Mouse (Mus musculus) MEL (cell line): ENCODE data around the gene Cep63. TPM values are rescaled to one million over a fixed set of nuclear protein-coding genes. Genes with fewer than 3 reads are reported as not detected.
A peak's percentile ranks its signal among the peaks of the same experiment; 100 is the strongest.

Experiments used
- DNase-seq: peaks from one replicate; pipeline ENCODE4 v3.0.0; 2011; ENCODE audit warnings: low read depth, low spot score
- H3K27ac ChIP-seq: 2 replicates; pipeline ENCODE4 v1.5.1; 2012; ENCODE audit warnings: low read depth, mild to moderate bottlenecking, control low read depth, low read length, moderate library complexity; ENCODE audit not compliant: control insufficient read depth
- H3K27me3 ChIP-seq, 2 experiments: fragments of 150-350 bp in 1 of 2; sonication (generic) in 1 of 2; 2 replicates each; pipeline ENCODE4 v1.6.1; 2012; ENCODE audit warnings: low read length in 2 of 2, mild to moderate bottlenecking in 2 of 2, improper control_type of control experiment in 1 of 2, moderate library complexity in 1 of 2; ENCODE audit not compliant: insufficient read depth in 2 of 2, control insufficient read depth in 1 of 2
- H3K36me3 ChIP-seq, 2 experiments: 2 replicates each; pipeline ENCODE4 v1.6.1; 2012 to 2014; ENCODE audit warnings: low read length in 2 of 2, improper control_type of control experiment in 1 of 2, inconsistent platforms in 1 of 2, mild to moderate bottlenecking in 1 of 2; ENCODE audit not compliant: insufficient read depth in 2 of 2, control insufficient read depth in 1 of 2
- H3K4me1 ChIP-seq, 2 experiments: fragments of 150-350 bp in 1 of 2; sonication (generic) in 1 of 2; 2 replicates each; pipeline ENCODE4 v1.6.1; 2012; ENCODE audit warnings: low read length in 2 of 2, improper control_type of control experiment in 1 of 2, mild to moderate bottlenecking in 1 of 2; ENCODE audit not compliant: insufficient read depth in 2 of 2, control insufficient read depth in 1 of 2
- H3K4me3 ChIP-seq, 2 experiments: fragments of 150-350 bp in 1 of 2; sonication (generic) in 1 of 2; 2 replicates each; pipeline ENCODE4 v1.5.1; 2012; ENCODE audit warnings: low read depth in 2 of 2, low read length in 2 of 2, mild to moderate bottlenecking in 2 of 2, moderate library complexity in 2 of 2, control low read depth in 1 of 2, improper control_type of control experiment in 1 of 2; ENCODE audit not compliant: control insufficient read depth in 1 of 2, insufficient read depth in 1 of 2
- H3K79me2 ChIP-seq: 2 replicates; pipeline ENCODE4 v1.6.1; 2012; ENCODE audit warnings: mild to moderate bottlenecking, low read length, moderate library complexity; ENCODE audit not compliant: control insufficient read depth, poor library complexity, insufficient read depth
- H3K9ac ChIP-seq: 2 replicates; pipeline ENCODE4 v1.6.1; 2012; ENCODE audit warnings: low read depth, mild to moderate bottlenecking, control low read depth, low read length, moderate library complexity; ENCODE audit not compliant: control insufficient read depth, poor library complexity, severe bottlenecking
- H3K9me3 ChIP-seq: fragments of 150-350 bp; sonication (generic); replicated peaks from 2 replicates; pipeline ENCODE4 v1.6.1; 2012; ENCODE audit warnings: mild to moderate bottlenecking, low read length, improper control_type of control experiment, moderate library complexity; ENCODE audit not compliant: insufficient read depth
- BHLHE40 ChIP-seq: IDR thresholded peaks from 2 replicates; pipeline ENCODE4 v1.6.1; 2012; ENCODE audit warnings: low read depth, mild to moderate bottlenecking, inconsistent platforms, low read length, improper control_type of control experiment, borderline replicate concordance
- CTCF ChIP-seq, 3 experiments: IDR thresholded peaks in 2 of 3; conservative IDR thresholded peaks in 1 of 3; 2 replicates each; pipeline ENCODE4 v1.5.1; 2011 to 2012; ENCODE audit warnings: low read length in 3 of 3, low read depth in 2 of 3, mild to moderate bottlenecking in 2 of 3, improper control_type of control experiment in 1 of 3, inconsistent platforms in 1 of 3, mixed read lengths in 1 of 3, moderate library complexity in 1 of 3; ENCODE audit not compliant: control insufficient read depth in 1 of 3, insufficient read depth in 1 of 3, poor library complexity in 1 of 3, severe bottlenecking in 1 of 3
- ELF1 ChIP-seq: IDR thresholded peaks from 2 replicates; pipeline ENCODE4 v1.6.1; 2014; ENCODE audit warnings: low read depth, mild to moderate bottlenecking, inconsistent platforms, low read length, improper control_type of control experiment, moderate library complexity
- EP300 ChIP-seq, 2 experiments: IDR thresholded peaks; 2 replicates each; pipeline ENCODE4 v1.6.1; 2011; ENCODE audit warnings: improper control_type of control experiment in 2 of 2, low read length in 2 of 2, low read depth in 1 of 2, mild to moderate bottlenecking in 1 of 2
- GATA1 ChIP-seq: IDR thresholded peaks from 2 replicates; pipeline ENCODE4 v1.6.1; 2011; ENCODE audit warnings: low read depth, low read length, improper control_type of control experiment
- HCFC1 ChIP-seq: IDR thresholded peaks from 2 replicates; pipeline ENCODE4 v1.6.1; 2012; ENCODE audit warnings: low read depth, mild to moderate bottlenecking, inconsistent platforms, low read length, improper control_type of control experiment, moderate library complexity
- JUND ChIP-seq: IDR thresholded peaks from 2 replicates; pipeline ENCODE4 v1.6.1; 2011; ENCODE audit warnings: low read depth, mild to moderate bottlenecking, improper control_type of control experiment, low read length
- MAX ChIP-seq: IDR thresholded peaks from 2 replicates; pipeline ENCODE4 v1.6.1; 2011; ENCODE audit warnings: low read length, improper control_type of control experiment
- MAZ ChIP-seq: IDR thresholded peaks from 2 replicates; pipeline ENCODE4 v1.6.1; 2012; ENCODE audit warnings: low read depth, mild to moderate bottlenecking, inconsistent platforms, low read length, improper control_type of control experiment
- MEF2A ChIP-seq: IDR thresholded peaks from 2 replicates; pipeline ENCODE4 v1.6.1; 2014; ENCODE audit warnings: low read depth, mild to moderate bottlenecking, inconsistent platforms, low read length, improper control_type of control experiment; ENCODE audit not compliant: poor library complexity, insufficient replicate concordance, severe bottlenecking; ENCODE audit errors: extremely low read depth
- MXI1 ChIP-seq: IDR thresholded peaks from 2 replicates; pipeline ENCODE4 v1.6.1; 2011; ENCODE audit warnings: mild to moderate bottlenecking, low read depth, low read length, improper control_type of control experiment
- MYB ChIP-seq: IDR thresholded peaks from 2 replicates; pipeline ENCODE4 v1.6.1; 2011; ENCODE audit warnings: mild to moderate bottlenecking, low read depth, low read length, improper control_type of control experiment
- MYC ChIP-seq: IDR thresholded peaks from 2 replicates; pipeline ENCODE4 v1.6.1; 2011; ENCODE audit warnings: low read depth, mild to moderate bottlenecking, low read length, improper control_type of control experiment, moderate library complexity
- NRF1 ChIP-seq: IDR thresholded peaks from 2 replicates; pipeline ENCODE4 v1.6.1; 2014; ENCODE audit warnings: low read depth, mild to moderate bottlenecking, inconsistent platforms, low read length, improper control_type of control experiment, moderate library complexity; ENCODE audit not compliant: poor library complexity, insufficient read depth, severe bottlenecking
- POLR2AphosphoS5 ChIP-seq: IDR thresholded peaks from 2 replicates; pipeline ENCODE4 v1.6.1; 2012; ENCODE audit warnings: low read depth, borderline replicate concordance, mild to moderate bottlenecking, inconsistent platforms, low read length, moderate library complexity, mixed read lengths
- RAD21 ChIP-seq: IDR thresholded peaks from 2 replicates; pipeline ENCODE4 v1.6.1; 2011; ENCODE audit warnings: mild to moderate bottlenecking, low read depth, low read length, improper control_type of control experiment
- RCOR1 ChIP-seq: IDR thresholded peaks from 2 replicates; pipeline ENCODE4 v1.6.1; 2012; ENCODE audit warnings: low read depth, mild to moderate bottlenecking, inconsistent platforms, low read length, improper control_type of control experiment
- SIN3A ChIP-seq: IDR thresholded peaks from 2 replicates; pipeline ENCODE4 v1.6.1; 2012; ENCODE audit warnings: low read length, improper control_type of control experiment, inconsistent platforms
- SMC3 ChIP-seq: IDR thresholded peaks from 2 replicates; pipeline ENCODE4 v1.6.1; 2011; ENCODE audit warnings: low read depth, low read length, improper control_type of control experiment
- TAL1 ChIP-seq: IDR thresholded peaks from 2 replicates; pipeline ENCODE4 v1.6.1; 2012; ENCODE audit warnings: mild to moderate bottlenecking, inconsistent platforms, low read length, moderate library complexity, mixed read lengths
- TBP ChIP-seq: IDR thresholded peaks from 2 replicates; pipeline ENCODE4 v1.8.0; 2011; ENCODE audit warnings: low read depth, low read length, improper control_type of control experiment
- TCF12 ChIP-seq: IDR thresholded peaks from 2 replicates; pipeline ENCODE4 v1.6.1; 2014; ENCODE audit warnings: low read depth, mild to moderate bottlenecking, inconsistent platforms, low read length, improper control_type of control experiment, moderate library complexity
- USF1 ChIP-seq: IDR thresholded peaks from 2 replicates; pipeline ENCODE4 v1.6.1; 2014; ENCODE audit warnings: low read depth, mild to moderate bottlenecking, inconsistent platforms, low read length, improper control_type of control experiment, moderate library complexity
- ZC3H11A ChIP-seq: IDR thresholded peaks from 2 replicates; pipeline ENCODE4 v1.6.1; 2012; ENCODE audit warnings: low read depth, mild to moderate bottlenecking, inconsistent platforms, low read length, improper control_type of control experiment
- ZKSCAN1 ChIP-seq: IDR thresholded peaks from 2 replicates; pipeline ENCODE4 v1.6.1; 2012; ENCODE audit warnings: low read depth, mild to moderate bottlenecking, inconsistent platforms, low read length, improper control_type of control experiment, moderate library complexity
- ZNF384 ChIP-seq: IDR thresholded peaks from 2 replicates; pipeline ENCODE4 v1.6.1; 2012; ENCODE audit warnings: low read depth, mild to moderate bottlenecking, inconsistent platforms, low read length, improper control_type of control experiment
- polyA plus RNA-seq, 2 experiments: library from polyadenylated mRNA; stranded (reverse) in 1 of 2; unstranded in 1 of 2; fragments of >175 nt in 1 of 2; fragments of >200 nt in 1 of 2; gene quantifications; 2 replicates each; pipeline versions ENCODE4 v1.2.1 to v1.2.4; 2012; ENCODE audit warnings: low replicate concordance in 2 of 2, low read depth in 1 of 2; ENCODE audit not compliant: insufficient read length in 2 of 2, insufficient read depth in 1 of 2, missing spikeins in 1 of 2
- total RNA-seq: library from RNA; depleted of rRNA; stranded (reverse); fragments of 300-350 nt; gene quantifications from 2 replicates; pipeline ENCODE4 v1.2.3, GENCODE M21; 2012

The Cep63 gene
- total and polyA plus RNA-seq, 3 experiments, result 9.6 to 14.6 TPM; not detected in 1

- peak; percentile 82 for DNase-seq
- H3K4me3 ChIP-seq, result no peak overlapping the region
- TF ChIP-seq GATA1, result peak; percentile 31; the same call in 1 of the 2 replicates
- TF ChIP-seq ZC3H11A, result peak; percentile 28; the same call in 1 of the 2 replicates
- TF ChIP-seq CTCF (IDR thresholded peaks at IDR 0.05 in 2 of 3, conservative IDR thresholded peaks at IDR 0.05 in 1 of 3; ENCODE audit: control insufficient read depth in 1 of 3, insufficient read depth in 1 of 3, low read depth in 2 of 3, low read length in 3 of 3, poor library complexity in 1 of 3, severe bottlenecking in 1 of 3), result peak; percentile 55 to 87 (median 85)
- 0 out of 2 replicates have a peak, but pooled peaks have one; percentile 35 for TF ChIP-seq SIN3A
- TF ChIP-seq POLR2AphosphoS5, result no peak
- peak; percentile 41; the same call in 1 of the 2 replicates for TF ChIP-seq BHLHE40
- TF ChIP-seq SMC3, result peak; percentile 70
- no peak for TF ChIP-seq MXI1
- TF ChIP-seq HCFC1, result 0 out of 2 replicates have a peak, but pooled peaks have one; percentile 25
- TF ChIP-seq MYC, result 0 out of 2 replicates have a peak, but pooled peaks have one; percentile 58
- TF ChIP-seq RAD21, result peak; percentile 71
- TF ChIP-seq, all 39 proteins: peak for 9
- Histone ChIP-seq H3K4me1 (peaks cover 0 to 5% of the 10 kb centered on the region in 2 experiments; a peak in 1 of 4 replicates), H3K9ac (no peak overlapping the region), H3K9me3 (no peaks in the 10 kb centered on the region), H3K36me3 (no peaks in the 10 kb centered on the region), H3K79me2 (no peaks in the 10 kb centered on the region), H3K27me3 (no peaks in the 10 kb centered on the region), H3K27ac (no peak overlapping the region)
These were observed 6.7 kb upstream of the Cep63 start for GRCm38 (mm10) chr9:102632923-102633537.

GRCm38 (mm10) chr9:102632173-102632572 is 5.8 kb upstream of the Cep63 start:
- H3K79me2 ChIP-seq, result no peaks in the 10 kb centered on the region
- H3K9ac ChIP-seq, result no peak overlapping the region
- no peaks in the 10 kb centered on the region for H3K9me3 ChIP-seq
- DNase-seq, result no peak
- H3K27me3 ChIP-seq, result no peaks in the 10 kb centered on the region
- no peak overlapping the region for H3K27ac ChIP-seq
- no peak overlapping the region for H3K4me3 ChIP-seq
- H3K4me1 ChIP-seq, result peaks cover 2 to 13% of the 10 kb centered on the region in 2 experiments; a peak in 2 of 4 replicates
- TF ChIP-seq USF1 (no peak), HCFC1 (no peak), GATA1 (no peak), MXI1 (no peak), MAZ (no peak), TAL1 (no peak), ZNF384 (no peak), MYB (no peak), MEF2A (no peak), RAD21 (no peak), RCOR1 (no peak), EP300 (IDR thresholded peaks at IDR 0.05; ENCODE audit: low read depth in 1 of 2, low read length in 2 of 2) (no peak), ELF1 (no peak), JUND (no peak), NRF1 (no peak), MAX (no peak), ZKSCAN1 (no peak), TBP (no peak), TCF12 (no peak)
- TF ChIP-seq, all 39 proteins: peak for 0
- 0 out of 4 replicates have a peak, but pooled peaks cover 0 to 2% of the 10 kb centered on the region in 2 experiments for H3K36me3 ChIP-seq
